Mouse (Mus musculus) forebrain, postnatal 0 days (tissue): ENCODE measurements around the gene Psmc5. TPM values are rescaled to one million over a fixed set of nuclear protein-coding genes. Genes with fewer than 3 reads are reported as not detected.

ENCODE experiments used
- ATAC-seq: fragments of 200-750 bp; cut with Nextera tagmentation; 2 replicates; pipeline ENCODE4 v1.8.0; 2017; ENCODE audit warnings: mild to moderate bottlenecking, moderate library complexity
- DNase-seq: peaks from one replicate; pipeline ENCODE4 v3.0.0-alpha.2; 2015
- H3K27ac ChIP-seq: fragments of 300-500 bp; sonication (generic); 2 replicates; pipeline ENCODE4 v1.5.1; 2014; ENCODE audit warnings: low read depth, mild to moderate bottlenecking, antibody characterized with exemption, low read length, moderate library complexity, mixed read lengths
- H3K27me3 ChIP-seq: fragments of 300-500 bp; sonication (generic); 2 replicates; pipeline ENCODE4 v1.6.1; 2014; ENCODE audit warnings: mild to moderate bottlenecking, low read length, mixed read lengths; ENCODE audit not compliant: insufficient read depth
- H3K36me3 ChIP-seq: fragments of 300-500 bp; sonication (generic); 2 replicates; pipeline ENCODE4 v1.6.1; 2014; ENCODE audit warnings: mild to moderate bottlenecking, moderate library complexity; ENCODE audit not compliant: insufficient read depth
- H3K4me1 ChIP-seq: fragments of 300-500 bp; sonication (generic); 2 replicates; pipeline ENCODE4 v1.6.1; 2014; ENCODE audit warnings: antibody characterized with exemption; ENCODE audit not compliant: insufficient read depth
- H3K4me2 ChIP-seq: fragments of 300-500 bp; sonication (generic); 2 replicates; pipeline ENCODE4 v1.6.1; 2014; ENCODE audit warnings: low read depth, mild to moderate bottlenecking, moderate library complexity
- H3K4me3 ChIP-seq: fragments of 300-500 bp; sonication (generic); 2 replicates; pipeline ENCODE4 v1.5.1; 2014; ENCODE audit warnings: low read depth, low read length, mixed read lengths
- H3K9ac ChIP-seq: fragments of 300-500 bp; sonication (generic); 2 replicates; pipeline ENCODE4 v1.6.1; 2014; ENCODE audit warnings: mild to moderate bottlenecking
- H3K9me3 ChIP-seq: fragments of 300-500 bp; sonication (generic); 2 replicates; pipeline ENCODE4 v1.6.1; 2016; ENCODE audit warnings: low read length
- CTCF ChIP-seq: sonication (generic); IDR thresholded peaks from 2 replicates; pipeline ENCODE4 v1.5.1; 2016; ENCODE audit warnings: antibody characterized with exemption, control low read depth, low read depth
- WGBS: fragments of 180-500 bp; shearing (Covaris S2); extraction: QIAGEN DNeasy Blood & Tissue Kit; methylation state at CpG from one replicate; pipeline ENCODE4 v1.1.7; 2014; 5-methylcytosine and 5-hydroxymethylcytosine counted together
- polyA plus RNA-seq: library from polyadenylated mRNA; unstranded; fragments of >200 nt; fragmentation: Nextera tagmentation; extraction: Ambion mirVana; gene quantifications from 2 replicates; pipeline ENCODE4 v1.2.1, GENCODE M21; 2015
- total RNA-seq: library from RNA; depleted of rRNA; stranded (reverse); fragments of >200 nt; gene quantifications from 2 replicates; pipeline ENCODE4 v1.2.3, GENCODE M21; 2014

The Psmc5 gene
- total and polyA plus RNA-seq, 2 experiments from 2014 or later, result 108 to 270 TPM

GRCm38 (mm10) chr11:106260826-106261450, 5.0 kb downstream of the Psmc5 start:
- Histone ChIP-seq H3K4me2 (no peak overlapping the region), H3K4me1 (no peaks in the 10 kb centered on the region), H3K27ac (no peak overlapping the region), H3K9me3 (no peaks in the 10 kb centered on the region), H3K36me3 (peaks cover 67% of the 10 kb centered on the region), H3K27me3 (no peaks in the 10 kb centered on the region), H3K4me3 (no peak overlapping the region), H3K9ac (no peak overlapping the region)
- TF ChIP-seq CTCF, result no peak
- no peak for DNase-seq
- no peak for ATAC-seq
- 83% methylated on average over 14 of the region's 14 CpGs for WGBS

DNA sequence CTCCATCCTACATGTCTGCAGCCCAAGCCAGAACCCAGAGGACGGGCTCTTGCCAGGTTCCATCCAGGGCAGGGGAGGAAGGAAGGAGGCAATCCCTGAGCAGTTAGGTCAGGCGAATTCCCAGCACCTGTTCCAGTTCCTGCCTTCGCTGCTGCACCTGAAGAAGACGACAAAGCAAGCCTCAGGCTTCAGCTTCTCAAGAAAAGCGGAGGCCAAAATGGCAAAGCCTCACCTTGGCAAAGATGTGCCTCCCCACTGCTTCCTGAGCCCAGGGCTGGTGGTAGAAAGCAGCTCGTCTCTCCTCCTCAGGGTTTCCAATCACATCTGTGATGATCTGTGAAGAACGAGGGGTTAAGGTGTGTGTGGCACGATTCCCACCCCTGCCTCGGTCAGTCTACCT, 8.0 kb downstream of the Psmc5 start:
- Histone ChIP-seq H3K27ac (no peak overlapping the region), H3K4me2 (no peak overlapping the region), H3K4me1 (no peaks in the 10 kb centered on the region), H3K4me3 (no peak overlapping the region), H3K36me3 (peaks cover 69% of the 10 kb centered on the region), H3K27me3 (no peaks in the 10 kb centered on the region), H3K9me3 (no peaks in the 10 kb centered on the region), H3K9ac (no peak overlapping the region)
- no peak for ATAC-seq
- 93% methylated on average over 9 of the region's 9 CpGs for WGBS
- no peak for TF ChIP-seq CTCF
- DNase-seq, result no peak

GRCm38 (mm10) chr11:106264988-106265387, 9.0 kb downstream of the Psmc5 start:
- DNase-seq, result no peak
- no peak for ATAC-seq
- Histone ChIP-seq H3K4me1 (no peaks in the 10 kb centered on the region), H3K27me3 (no peaks in the 10 kb centered on the region), H3K9ac (no peak overlapping the region), H3K27ac (no peak overlapping the region), H3K36me3 (peaks cover 69% of the 10 kb centered on the region), H3K4me3 (no peak overlapping the region), H3K9me3 (no peaks in the 10 kb centered on the region), H3K4me2 (no peak overlapping the region)
- no peak for TF ChIP-seq CTCF
- WGBS, result 91% methylated on average over 15 of the region's 15 CpGs

DNA sequence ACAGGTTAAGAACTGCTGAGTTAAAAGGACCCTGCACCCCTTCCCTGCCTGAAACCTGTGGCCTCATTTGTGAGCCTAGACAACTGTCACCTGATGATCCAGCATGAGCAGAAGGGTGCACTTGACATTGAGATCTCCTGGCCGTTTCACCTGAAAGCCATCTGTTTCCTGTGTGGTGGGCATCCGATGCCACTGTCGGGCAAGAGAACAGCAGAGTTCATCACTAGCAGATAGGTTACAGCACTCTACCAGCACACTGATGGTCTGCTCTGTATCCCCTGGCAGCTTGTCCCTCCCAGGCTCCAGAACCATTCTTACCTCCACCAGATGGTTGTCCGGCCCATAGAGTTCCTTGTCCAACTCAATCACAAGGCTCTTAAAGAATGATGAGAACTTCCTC, 9.6 kb downstream of the Psmc5 start:
- no peak for TF ChIP-seq CTCF
- WGBS, result 98% methylated on average over 4 of the region's 4 CpGs
- peaks cover 68% of the 10 kb centered on the region for H3K36me3 ChIP-seq

GRCm38 (mm10) chr11:106266431-106266830, 10.5 kb downstream of the Psmc5 start:
- H3K27ac ChIP-seq, result no peak overlapping the region
- peaks cover 5% of the 10 kb centered on the region for H3K4me1 ChIP-seq
- no peak for DNase-seq
- no peaks in the 10 kb centered on the region for H3K27me3 ChIP-seq
- H3K4me2 ChIP-seq, result no peak overlapping the region
- no peak for TF ChIP-seq CTCF
- 92% methylated on average over 10 of the region's 10 CpGs for WGBS
- ATAC-seq, result no peak
- H3K36me3 ChIP-seq, result peaks cover 60% of the 10 kb centered on the region
- H3K9me3 ChIP-seq, result no peaks in the 10 kb centered on the region
- no peak overlapping the region for H3K4me3 ChIP-seq
- no peak overlapping the region for H3K9ac ChIP-seq

More for the DNA sequence above, 9.6 kb downstream of the Psmc5 start:
- ATAC-seq (no peak), DNase-seq (no peak)
- Histone ChIP-seq H3K27ac (no peak overlapping the region), H3K9ac (no peak overlapping the region), H3K4me1 (no peaks in the 10 kb centered on the region), H3K27me3 (no peaks in the 10 kb centered on the region), H3K4me2 (no peak overlapping the region), H3K9me3 (no peaks in the 10 kb centered on the region), H3K4me3 (no peak overlapping the region)

DNA sequence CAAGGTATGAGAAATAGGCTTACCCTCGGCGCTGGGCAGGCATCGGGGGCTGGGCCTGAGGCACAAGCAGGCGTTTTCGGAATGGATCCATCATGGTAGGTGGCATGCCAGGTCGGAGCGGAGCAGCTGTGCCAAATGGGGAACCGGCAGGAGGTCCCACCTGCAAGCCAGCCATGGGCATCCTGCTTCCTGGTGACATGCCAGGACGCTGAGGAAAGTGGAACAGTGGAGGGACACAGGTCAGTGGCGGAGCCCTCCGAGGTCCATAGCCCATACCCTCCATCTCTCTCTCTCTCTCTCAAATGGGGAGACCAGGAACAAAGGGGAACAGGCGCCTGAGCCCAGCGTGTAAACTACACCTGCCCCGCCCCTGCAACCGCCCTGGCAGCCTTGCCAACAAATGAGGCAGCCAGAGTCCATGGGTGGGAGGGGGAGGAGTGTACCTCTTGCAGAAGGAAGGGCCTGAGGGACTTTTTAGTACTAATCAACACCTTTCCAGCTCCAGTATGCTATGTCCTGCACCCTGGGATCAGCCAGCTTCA, 11.4 kb downstream of the Psmc5 start:
- Histone ChIP-seq H3K27me3 (no peaks in the 10 kb centered on the region), H3K27ac (peak overlapping the region; percentile 21; the same call in 1 of the 2 replicates), H3K4me3 (no peak overlapping the region), H3K4me2 (no peak overlapping the region), H3K36me3 (peaks cover 51% of the 10 kb centered on the region), H3K9ac (0 out of 2 replicates have a peak overlapping the region, but pooled peaks have one; percentile 18), H3K4me1 (peaks cover 8% of the 10 kb centered on the region), H3K9me3 (no peaks in the 10 kb centered on the region)
- DNase-seq (no peak), ATAC-seq (no peak)
- 72% methylated on average over 15 of the region's 15 CpGs for WGBS
- TF ChIP-seq CTCF, result no peak

DNA sequence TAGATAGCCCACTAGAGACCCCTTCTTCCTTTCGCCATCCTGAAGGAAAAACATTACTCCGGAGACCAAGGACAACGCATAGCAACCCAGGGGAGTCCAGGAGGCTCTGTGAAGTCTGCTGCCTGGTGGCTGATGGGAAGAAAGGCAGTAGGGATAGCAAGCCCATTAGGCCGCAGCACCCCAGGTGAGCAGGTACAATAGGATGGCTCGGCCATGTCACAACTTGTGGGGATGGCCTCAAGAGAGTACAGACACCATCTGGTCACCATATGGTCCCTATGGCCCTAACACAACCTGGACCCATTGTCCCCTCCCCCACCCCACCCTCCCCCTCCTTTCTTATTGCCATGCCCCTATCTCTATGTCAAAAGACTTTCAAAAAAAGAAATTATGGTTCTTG, 11.9 kb downstream of the Psmc5 start:
- DNase-seq, result no peak
- H3K4me2 ChIP-seq, result no peak overlapping the region
- peaks cover 46% of the 10 kb centered on the region for H3K36me3 ChIP-seq
- 80% methylated on average over 5 of the region's 5 CpGs for WGBS
- ATAC-seq, result no peak
- no peak for TF ChIP-seq CTCF
- H3K9ac ChIP-seq, result no peak overlapping the region
- H3K4me1 ChIP-seq, result peaks cover 8% of the 10 kb centered on the region
- no peaks in the 10 kb centered on the region for H3K9me3 ChIP-seq
- peak overlapping the region; percentile 21; the same call in 1 of the 2 replicates for H3K27ac ChIP-seq
- no peak overlapping the region for H3K4me3 ChIP-seq
- no peaks in the 10 kb centered on the region for H3K27me3 ChIP-seq
